Mouse (Mus musculus) brain, embryonic 14.5 days (tissue): Measurements from ENCODE around the gene Prr5l.

Source experiments
- CTCF ChIP-seq: fragments of 200-500 bp; IDR thresholded peaks from 2 replicates; pipeline ENCODE4 v1.5.1; 2012; ENCODE audit warnings: inconsistent platforms, mild to moderate bottlenecking, moderate library complexity, borderline replicate concordance; ENCODE audit not compliant: insufficient read depth, insufficient read length; ENCODE audit errors: extremely low read depth
- POLR2A ChIP-seq: fragments of 200-500 bp; IDR thresholded peaks from 2 replicates; pipeline ENCODE4 v1.6.1; 2012; ENCODE audit warnings: mild to moderate bottlenecking, inconsistent platforms, borderline replicate concordance; ENCODE audit not compliant: poor library complexity, insufficient read depth, insufficient read length, severe bottlenecking; ENCODE audit errors: extremely low read depth

- no peak for TF ChIP-seq POLR2A
- no peak for TF ChIP-seq CTCF
Observed at GRCm38 (mm10) chr2:101673547-101673946, 209.3 kb downstream of the Prr5l start.
